Mouse (Mus musculus): ENCODE measurements around the gene Herpud1. TPM values are rescaled to one million over a fixed set of nuclear protein-coding genes. Genes with fewer than 3 reads are reported as not detected.

Herpud1 gene
- total and polyA plus RNA-seq, 3 experiments: 124 to 257 (median 206) TPM

DNA sequence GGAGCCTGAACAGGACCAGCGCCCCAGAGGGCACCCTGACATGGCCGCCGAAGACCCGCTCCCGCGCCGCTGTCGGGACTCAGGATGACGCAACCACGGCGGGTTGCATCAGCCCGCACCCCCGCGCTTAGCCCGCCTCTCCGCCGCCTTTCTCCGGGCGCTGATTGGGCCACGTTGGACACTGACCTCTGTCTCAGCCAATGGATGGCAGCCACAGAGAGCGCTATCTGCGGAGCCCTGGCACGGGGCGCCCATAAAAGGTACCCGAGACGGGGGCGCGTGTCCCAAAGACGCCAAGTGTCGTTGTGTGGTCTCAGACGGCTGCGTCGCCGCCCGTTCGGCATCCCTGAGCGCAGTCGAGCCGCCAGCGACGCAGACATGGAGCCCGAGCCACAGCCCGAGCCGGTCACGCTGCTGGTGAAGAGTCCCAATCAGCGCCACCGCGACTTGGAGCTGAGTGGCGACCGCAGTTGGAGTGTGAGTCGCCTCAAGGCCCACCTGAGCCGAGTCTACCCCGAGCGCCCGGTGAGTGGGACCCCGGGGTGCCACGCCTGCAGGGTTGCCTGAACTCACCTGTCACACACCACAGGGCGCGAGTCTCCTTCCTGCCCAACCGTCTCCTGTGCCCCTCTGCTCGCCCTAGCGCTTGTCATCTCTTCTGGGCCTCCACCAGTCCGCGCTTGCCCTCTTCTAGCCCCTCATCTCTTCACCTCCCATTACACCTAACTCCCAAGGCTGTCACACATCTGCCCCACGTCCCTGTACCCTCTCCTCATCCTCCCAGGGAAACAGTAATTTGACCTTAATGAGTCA, at the start of gene Herpud1 (continued):
- TF ChIP-seq NRF1 (IDR thresholded peaks at IDR 0.05; ENCODE audit: low read depth, low read length): peak; percentile 57; the same call in 1 of the 2 replicates

GRCm38 (mm10) chr8:94337559-94337958, 48.7 kb upstream of the Herpud1 start:
- in situ Hi-C loops (cut with MboI; ENCODE audit: low pct_ligation_motif_present, low pct_unique_long_range_greater_than_20kb, low sequenced_read_pairs): loop anchor here (5.0 to 10.0 kb wide), 3 partner anchors 65 to 357 kb away; partner anchors contain the start of gene Pllp
- no peak overlapping the region for H3K9ac ChIP-seq (ENCODE audit: insufficient read depth, low read depth)
- H3K4me2 ChIP-seq (ENCODE audit: insufficient read depth, low read depth, poor library complexity, severe bottlenecking): no peak overlapping the region
- dilution Hi-C loops (cut with MboI; ENCODE audit: extremely low pct_ligation_motif_present, extremely low pct_unique_long_range_greater_than_20kb, low sequenced_read_pairs): no loop called here
- no peaks in the 10 kb centered on the region for H3K27me3 ChIP-seq (replicated peaks)
- H3K36me3 ChIP-seq (replicated peaks in 1 of 2; ENCODE audit: control insufficient read depth in 1 of 2, insufficient read depth in 1 of 2, low read length in 1 of 2): no peaks in the 10 kb centered on the region
- TF ChIP-seq ELF1 (IDR thresholded peaks at IDR 0.05; ENCODE audit: low read depth, low read length) (no peak), MAZ (IDR thresholded peaks at IDR 0.05; ENCODE audit: low read depth, low read length) (no peak), MXI1 (IDR thresholded peaks at IDR 0.05; ENCODE audit: low read depth, low read length) (no peak), IRF4 (IDR thresholded peaks at IDR 0.05; ENCODE audit: low read depth, low read length) (no peak), KAT2A (IDR thresholded peaks at IDR 0.05; ENCODE audit: insufficient replicate concordance, low read length) (no peak), POLR2AphosphoS2 (IDR thresholded peaks at IDR 0.05; ENCODE audit: low read depth, low read length) (no peak), MEF2A (IDR thresholded peaks at IDR 0.05; ENCODE audit: borderline replicate concordance, low read depth, low read length) (no peak), ZC3H11A (IDR thresholded peaks at IDR 0.05; ENCODE audit: low read depth, low read length) (no peak), HCFC1 (IDR thresholded peaks at IDR 0.05; ENCODE audit: low read depth, low read length) (no peak), CHD2 (IDR thresholded peaks at IDR 0.05; ENCODE audit: low read length) (no peak), NRF1 (IDR thresholded peaks at IDR 0.05; ENCODE audit: low read depth, low read length) (no peak), RAD21 (IDR thresholded peaks at IDR 0.05; ENCODE audit: low read depth, low read length) (no peak), CHD1 (IDR thresholded peaks at IDR 0.05; ENCODE audit: low read depth, low read length) (no peak), ETS1 (conservative IDR thresholded peaks at IDR 0.05; ENCODE audit: low read depth, low read length) (no peak), NELFE (IDR thresholded peaks at IDR 0.05; ENCODE audit: low read depth, low read length) (no peak)
- H3K9me3 ChIP-seq (replicated peaks; ENCODE audit: low read length): no peaks in the 10 kb centered on the region
- no peak overlapping the region for H3K27ac ChIP-seq (ENCODE audit: insufficient read depth, low read depth)
- H3K4me3 ChIP-seq (replicated peaks in 1 of 3; ENCODE audit: low read depth in 2 of 3, low read length in 2 of 3, poor library complexity in 1 of 3): no peak overlapping the region
- H3K79me2 ChIP-seq (replicated peaks; ENCODE audit: control insufficient read depth, extremely low read depth, insufficient read depth, poor library complexity, severe bottlenecking): no peaks in the 10 kb centered on the region
- H3K4me1 ChIP-seq (ENCODE audit: control insufficient read depth in 1 of 2, insufficient read depth in 2 of 2): peaks cover 0 to 14% of the 10 kb centered on the region in 2 experiments; a peak in 3 of 4 replicates
- no peak for DNase-seq (ENCODE audit: extremely low read depth)

- no peaks in the 10 kb centered on the region for H3K79me2 ChIP-seq (replicated peaks; ENCODE audit: control insufficient read depth, extremely low read depth, insufficient read depth, poor library complexity, severe bottlenecking)
- in situ Hi-C loops (cut with MboI; ENCODE audit: low pct_ligation_motif_present, low pct_unique_long_range_greater_than_20kb, low sequenced_read_pairs): no loop called here
- no peak for TF ChIP-seq TCF12 (IDR thresholded peaks at IDR 0.05; ENCODE audit: low read depth, low read length)
- TF ChIP-seq POLR2AphosphoS2 (IDR thresholded peaks at IDR 0.05; ENCODE audit: low read depth, low read length): no peak
- TF ChIP-seq BHLHE40 (IDR thresholded peaks at IDR 0.05; ENCODE audit: low read depth, low read length): no peak
Measured at GRCm38 (mm10) chr8:94340796-94341195, 45.4 kb upstream of the Herpud1 start.

More at GRCm38 (mm10) chr8:94340796-94341195, 45.4 kb upstream of the Herpud1 start:
- dilution Hi-C loops (cut with MboI; ENCODE audit: extremely low pct_ligation_motif_present, extremely low pct_unique_long_range_greater_than_20kb, low sequenced_read_pairs): no loop called here
- H3K27ac ChIP-seq (ENCODE audit: insufficient read depth, low read depth): no peak overlapping the region
- H3K9ac ChIP-seq (ENCODE audit: insufficient read depth, low read depth): no peak overlapping the region
- no peak overlapping the region for H3K4me3 ChIP-seq (replicated peaks in 1 of 3; ENCODE audit: low read depth in 2 of 3, low read length in 2 of 3, poor library complexity in 1 of 3)
- no peaks in the 10 kb centered on the region for H3K36me3 ChIP-seq (replicated peaks in 1 of 2; ENCODE audit: control insufficient read depth in 1 of 2, insufficient read depth in 1 of 2, low read length in 1 of 2)
- no peaks in the 10 kb centered on the region for H3K27me3 ChIP-seq (replicated peaks)
- H3K4me1 ChIP-seq (ENCODE audit: control insufficient read depth in 1 of 2, insufficient read depth in 2 of 2): peaks cover 5 to 32% of the 10 kb centered on the region in 2 experiments
- DNase-seq (ENCODE audit: extremely low read depth): no peak
- no peaks in the 10 kb centered on the region for H3K9me3 ChIP-seq (replicated peaks; ENCODE audit: low read length)
- no peak overlapping the region for H3K4me2 ChIP-seq (ENCODE audit: insufficient read depth, low read depth, poor library complexity, severe bottlenecking)
